Mouse (Mus musculus) left cerebral cortex, adult 2 months (tissue): Measurements from ENCODE around the gene Insm1. TPM values are rescaled to one million over a fixed set of nuclear protein-coding genes. Genes with fewer than 3 reads are reported as not detected.

ENCODE experiments used
- DNase-seq, 2 experiments: peaks; one replicate each; pipeline ENCODE4 v3.0.0; 2021 to 2022; ENCODE audit warnings: low spot score in 2 of 2, mixed read lengths in 1 of 2; ENCODE audit errors: extremely low spot score in 1 of 2
- H3K27ac ChIP-seq: fragments of 200-600 bp; 2 replicates; pipeline ENCODE4 v1.8.1; 2022
- H3K4me3 ChIP-seq: fragments of 200-600 bp; 2 replicates; pipeline ENCODE4 v1.8.1; 2022
- CTCF ChIP-seq: fragments of 200-600 bp; IDR thresholded peaks from 2 replicates; pipeline ENCODE4 v1.8.1; 2022; ENCODE audit warnings: antibody characterized with exemption, mild to moderate bottlenecking, moderate library complexity
- intact Hi-C: fragments of 180-260 bp; cut with DNase I; formaldehyde crosslinking; loops from one replicate; pipeline ENCODE4 v1.15.1; 2025
- total RNA-seq, 2 experiments: library from RNA; stranded (reverse); gene quantifications; 2 replicates each; pipeline ENCODE4 v1.2.3; 2021

Gene Insm1
- total RNA-seq, 2 experiments from 2014 or later, result 4.8 to 6.1 TPM

DNA sequence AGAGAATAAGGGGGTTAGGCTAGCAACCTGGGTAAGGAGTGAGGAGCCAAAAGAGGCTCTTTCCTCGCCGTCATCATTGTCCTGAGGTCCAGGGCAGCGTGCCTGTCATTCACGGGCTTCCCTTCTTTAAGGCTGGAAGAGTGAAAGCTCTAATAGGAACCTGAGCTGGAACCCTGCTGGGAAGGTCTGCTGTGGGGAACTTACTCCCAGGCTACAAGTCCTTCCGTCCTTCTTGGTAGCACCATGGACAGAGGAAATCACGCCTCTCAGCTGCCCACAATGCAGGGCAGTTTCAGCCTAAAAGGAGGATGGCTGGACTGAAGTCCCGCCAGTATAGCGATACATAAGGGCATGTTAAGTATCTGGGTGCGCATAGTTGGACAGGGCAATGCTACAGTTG, 4.8 kb downstream of the Insm1 start:
- DNase-seq, result no peak
- intact Hi-C loops, result no loop called here
- no peak overlapping the region for H3K27ac ChIP-seq
- TF ChIP-seq CTCF, result no peak
- no peak overlapping the region for H3K4me3 ChIP-seq

DNA sequence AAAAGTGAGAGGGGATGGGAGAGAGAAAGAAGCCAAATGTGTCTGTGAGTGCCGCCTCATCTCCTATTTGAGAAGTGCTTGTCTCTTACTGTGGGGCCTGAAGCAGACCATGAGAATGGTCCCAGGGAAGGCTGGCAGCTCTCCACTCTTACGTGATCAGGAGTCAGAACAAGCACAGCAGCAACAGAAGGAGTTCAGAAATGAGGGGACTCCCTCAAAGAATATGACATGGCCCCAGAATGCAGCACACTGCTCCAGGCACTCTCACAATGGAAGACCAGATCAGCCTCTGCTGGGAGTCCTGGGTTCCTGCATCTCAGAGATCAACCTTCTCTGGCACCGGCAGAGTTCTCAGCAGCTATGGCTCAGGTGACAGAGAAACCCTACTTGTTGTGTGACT, 5.9 kb downstream of the Insm1 start:
- intact Hi-C loops, result no loop called here
- no peak for DNase-seq
- H3K4me3 ChIP-seq, result no peak overlapping the region
- no peak overlapping the region for H3K27ac ChIP-seq
- no peak for TF ChIP-seq CTCF

DNA sequence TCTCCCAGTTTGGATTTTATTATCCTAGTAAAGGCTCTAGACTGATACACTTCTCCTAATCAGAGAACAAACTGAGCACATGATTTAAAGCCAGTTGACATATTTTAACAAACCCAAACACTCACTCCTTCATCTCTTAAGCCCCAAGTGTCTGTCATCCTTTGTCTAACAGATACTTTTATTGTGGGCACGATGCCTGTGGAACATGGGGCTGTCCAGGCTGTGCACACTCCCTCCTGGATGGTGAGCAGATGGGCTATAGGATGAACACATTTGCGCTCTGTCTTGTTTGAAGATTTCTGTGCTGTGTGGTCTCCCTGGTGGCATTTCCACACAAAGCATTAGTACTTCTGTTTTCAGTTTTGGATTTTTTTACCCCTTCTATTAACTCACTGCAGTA, 6.7 kb downstream of the Insm1 start:
- intact Hi-C loops, result no loop called here
- Histone ChIP-seq H3K27ac (no peak overlapping the region), H3K4me3 (no peak overlapping the region)
- no peak for TF ChIP-seq CTCF
- DNase-seq, result no peak

DNA sequence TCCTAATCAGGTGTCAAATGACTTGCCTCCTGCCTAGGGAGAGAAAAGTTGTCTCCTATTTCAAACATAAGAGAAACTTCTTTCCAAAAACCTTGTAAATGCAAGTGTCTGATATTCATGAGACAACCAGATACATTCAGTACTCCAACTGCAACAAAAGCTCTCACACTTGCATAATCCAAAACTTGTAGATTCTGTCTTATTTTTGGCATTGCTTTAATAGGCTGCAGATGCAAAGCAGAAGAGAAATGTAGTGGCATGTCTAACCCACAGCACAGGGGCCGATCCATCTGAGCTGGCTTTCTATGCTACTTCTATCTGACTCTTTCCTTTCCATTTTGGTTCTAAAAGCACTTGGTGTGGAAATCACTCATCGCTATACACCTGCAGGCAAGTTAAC, 9.8 kb downstream of the Insm1 start:
- intact Hi-C loops, result no loop called here
- TF ChIP-seq CTCF, result no peak
- Histone ChIP-seq H3K27ac (no peak overlapping the region), H3K4me3 (no peak overlapping the region)
- DNase-seq, result no peak

DNA sequence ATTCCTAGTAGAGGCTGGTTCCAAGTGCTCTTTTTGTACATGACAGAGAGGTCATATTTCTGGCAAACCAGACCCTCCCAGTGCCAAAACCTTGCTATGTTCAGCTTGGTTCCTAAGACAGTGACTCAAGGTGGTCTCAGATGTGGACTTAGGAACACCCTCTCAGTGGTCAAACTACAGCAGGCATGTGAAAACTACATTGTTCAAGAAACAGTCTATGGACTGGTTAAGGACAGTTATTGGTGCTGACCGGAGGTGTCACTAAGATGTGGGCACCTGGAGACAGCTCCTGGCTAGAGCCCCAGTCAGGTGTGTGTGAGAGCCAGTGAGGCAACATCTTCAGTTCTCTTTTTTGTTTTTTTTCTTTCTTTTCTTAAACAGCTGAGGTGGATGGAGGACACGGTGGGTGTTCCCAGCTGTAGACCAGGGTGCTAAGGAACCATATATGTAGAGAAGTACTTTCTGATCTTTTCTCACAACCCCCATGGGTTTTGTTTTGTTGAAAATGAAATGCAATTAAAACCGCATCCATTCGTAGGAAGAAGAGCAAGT, 17.6 kb downstream of the Insm1 start:
- DNase-seq, result no peak
- H3K4me3 ChIP-seq, result no peak overlapping the region
- no peak overlapping the region for H3K27ac ChIP-seq
- intact Hi-C loops, result no loop called here
- no peak for TF ChIP-seq CTCF

DNA sequence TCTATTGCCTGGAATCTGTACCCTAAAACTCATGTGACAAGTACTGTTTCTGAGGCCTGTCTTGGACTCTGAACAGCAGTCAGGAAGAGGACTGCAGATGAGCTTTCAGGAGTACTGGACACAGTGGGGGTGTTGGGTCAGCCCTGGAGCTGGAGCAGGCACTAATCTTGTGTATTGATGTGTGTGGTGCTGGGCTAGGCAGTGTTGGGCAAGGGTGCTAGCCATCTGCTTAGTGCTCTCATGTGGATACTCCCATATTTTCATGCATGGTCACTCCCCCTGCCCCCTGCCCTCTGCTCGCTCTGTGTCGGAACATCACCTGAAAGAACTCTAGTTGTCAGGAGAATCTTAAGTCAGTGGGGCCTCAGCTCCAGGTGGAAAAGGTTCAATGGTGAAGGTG, 22.3 kb downstream of the Insm1 start:
- no peak for DNase-seq
- no peak for TF ChIP-seq CTCF
- Histone ChIP-seq H3K4me3 (no peak overlapping the region), H3K27ac (no peak overlapping the region)
- intact Hi-C loops, result no loop called here

DNA sequence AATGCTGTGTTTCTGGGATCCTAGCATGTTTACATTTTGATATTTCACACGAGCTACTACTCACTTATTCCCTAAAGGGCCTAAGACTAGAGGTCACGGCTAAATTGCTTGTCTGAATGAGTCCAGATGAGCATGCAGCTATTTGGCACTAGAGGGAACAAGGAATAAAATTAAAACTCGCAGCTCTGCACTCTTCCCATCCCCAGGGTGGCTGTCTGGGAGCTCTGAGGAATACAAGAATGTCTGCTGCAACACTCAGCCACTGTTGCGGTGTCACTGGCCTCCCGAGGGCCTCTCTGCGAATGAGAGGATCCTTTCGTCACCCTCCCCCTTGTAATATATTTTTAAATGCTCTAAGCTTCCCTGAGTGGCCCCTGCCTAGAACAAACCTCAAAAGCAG, 23.7 kb downstream of the Insm1 start:
- Histone ChIP-seq H3K4me3 (no peak overlapping the region), H3K27ac (no peak overlapping the region)
- no peak for TF ChIP-seq CTCF
- intact Hi-C loops, result no loop called here
- DNase-seq, result no peak

DNA sequence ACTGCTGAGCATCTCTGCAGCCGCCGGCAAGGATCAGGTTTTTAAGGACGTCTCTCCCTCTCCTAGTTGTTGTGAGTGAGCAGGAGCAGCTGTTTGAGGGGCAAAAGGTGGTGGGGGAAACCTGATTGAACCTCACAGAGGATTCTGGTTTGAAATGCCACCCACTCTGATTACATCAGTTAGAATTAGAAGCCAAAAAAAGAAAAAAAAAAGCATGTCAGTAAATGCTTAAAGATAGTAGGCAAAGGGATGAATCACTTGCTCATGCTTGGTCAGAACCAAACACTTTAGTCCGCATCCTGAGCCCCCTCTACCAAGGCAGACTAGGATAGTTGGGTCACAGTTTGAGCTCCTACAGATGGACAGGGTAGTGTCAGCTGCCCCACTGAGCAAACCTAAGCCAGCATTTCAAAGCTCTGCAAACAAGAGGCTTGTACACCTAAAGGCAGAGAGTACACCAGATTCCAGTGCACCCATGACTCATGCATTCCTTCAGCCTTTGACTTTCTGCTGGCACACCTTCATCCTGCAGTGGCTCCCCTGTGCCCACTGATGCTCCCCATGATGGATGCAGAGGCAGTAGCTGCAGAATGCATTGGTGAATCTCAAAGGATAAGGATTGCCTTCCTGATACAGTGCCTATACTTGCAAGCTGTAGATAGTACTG, 24.8 kb downstream of the Insm1 start:
- no peak overlapping the region for H3K4me3 ChIP-seq
- intact Hi-C loops, result no loop called here
- no peak for TF ChIP-seq CTCF
- DNase-seq, result peak; percentile 13 to 19
- peak overlapping the region; percentile 50; the same call in 1 of the 2 replicates for H3K27ac ChIP-seq

DNA sequence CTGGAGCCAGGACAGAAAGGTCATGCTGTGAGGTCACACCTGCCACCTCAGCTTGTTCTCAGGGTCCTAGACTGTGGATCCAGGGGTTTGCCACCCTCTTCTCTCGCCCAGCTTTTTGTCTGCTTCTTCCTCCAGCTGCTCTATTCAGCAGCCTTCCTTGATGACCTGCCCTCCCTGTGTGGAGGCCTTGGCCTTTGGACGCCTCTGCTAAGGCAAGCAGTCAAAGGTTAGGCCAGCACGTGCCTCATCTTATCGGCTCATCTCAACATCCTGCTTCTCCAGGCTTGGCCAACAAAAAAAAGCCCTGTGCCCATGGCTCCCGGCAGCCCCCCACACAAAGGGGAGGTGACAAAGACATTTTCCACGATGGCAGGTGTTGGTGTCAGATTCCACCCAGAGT, 25.9 kb downstream of the Insm1 start:
- TF ChIP-seq CTCF, result no peak
- intact Hi-C loops, result no loop called here
- DNase-seq, result no peak
- H3K27ac ChIP-seq, result no peak overlapping the region
- no peak overlapping the region for H3K4me3 ChIP-seq

DNA sequence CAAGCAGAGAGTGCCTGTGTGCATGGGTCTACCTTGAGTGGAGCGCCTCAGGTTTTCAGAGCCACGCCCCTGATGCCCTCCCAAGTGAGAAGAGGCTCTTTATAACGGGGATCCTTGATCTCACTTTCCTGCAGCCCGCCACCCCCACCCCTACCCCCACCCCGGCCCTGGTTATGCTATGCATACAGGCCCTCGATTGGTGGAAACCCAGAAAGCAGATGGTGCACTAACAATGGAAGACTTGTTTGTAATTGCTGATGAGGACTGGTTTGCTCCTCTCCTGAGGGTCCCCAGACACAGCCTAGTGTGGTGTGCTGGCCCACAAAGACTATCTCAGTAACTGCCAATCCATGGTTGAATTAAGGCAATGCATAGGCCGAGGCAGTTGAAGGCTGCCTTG, 27.3 kb downstream of the Insm1 start:
- DNase-seq, result no peak
- no peak overlapping the region for H3K27ac ChIP-seq
- intact Hi-C loops, result no loop called here

DNA sequence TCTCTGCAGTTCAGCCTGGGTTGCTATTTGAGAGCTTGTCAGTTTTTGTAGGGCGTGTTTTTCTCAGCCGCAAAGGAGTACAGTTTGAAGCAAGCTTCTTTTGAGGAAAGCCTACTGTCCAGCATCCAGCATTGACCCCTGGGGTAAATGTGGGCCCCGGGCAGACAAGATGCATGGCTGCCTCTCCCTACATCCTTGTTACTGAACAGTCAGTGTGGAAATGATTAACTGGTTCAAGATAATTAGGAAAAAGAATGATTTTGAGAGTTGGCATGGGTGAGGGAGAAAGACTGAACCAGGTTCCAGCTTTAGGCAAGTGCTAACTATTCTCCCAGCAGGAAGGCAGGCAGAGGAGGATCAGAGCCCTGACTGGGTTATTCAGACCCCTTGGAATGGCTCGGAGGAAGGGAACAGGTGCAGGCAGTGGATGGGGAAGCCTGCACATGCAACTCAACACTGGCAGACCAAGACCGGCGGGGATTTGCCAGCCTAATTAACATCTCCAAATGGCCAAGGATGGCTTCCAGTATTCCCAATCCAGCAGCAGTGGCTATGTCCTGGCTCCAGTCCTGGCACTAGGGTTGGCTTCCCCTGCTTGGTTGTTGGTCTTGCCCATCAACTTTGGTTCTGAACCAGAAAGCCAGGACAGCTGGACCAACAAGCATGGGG, 28.6 kb downstream of the Insm1 start:
- no peak for TF ChIP-seq CTCF
- DNase-seq, result no peak
- H3K27ac ChIP-seq, result no peak overlapping the region
- intact Hi-C loops, result no loop called here
- H3K4me3 ChIP-seq, result no peak overlapping the region

More for the DNA sequence above, 27.3 kb downstream of the Insm1 start:
- H3K4me3 ChIP-seq, result no peak overlapping the region
- TF ChIP-seq CTCF, result no peak

DNA sequence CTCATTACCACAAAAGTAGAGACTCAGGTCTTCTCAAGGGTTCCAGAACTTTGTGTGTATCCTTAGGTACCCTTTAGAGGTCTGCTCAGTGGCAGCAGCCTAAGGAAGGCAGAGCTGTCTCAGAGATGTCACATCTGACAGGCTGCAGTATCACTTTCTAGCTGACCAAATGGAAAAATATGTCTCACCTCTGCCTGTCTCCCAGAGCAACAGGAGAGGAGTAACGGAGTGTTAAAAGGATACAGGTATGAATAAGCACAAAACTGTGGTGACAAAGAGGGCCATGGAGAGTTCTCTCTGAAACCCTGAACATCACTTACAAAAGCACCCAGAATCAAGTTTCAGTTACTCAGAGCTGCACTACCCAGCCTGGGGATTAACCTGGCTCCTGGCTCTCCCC, 32.7 kb downstream of the Insm1 start:
- no peak for DNase-seq
- Histone ChIP-seq H3K4me3 (no peak overlapping the region), H3K27ac (no peak overlapping the region)
- intact Hi-C loops, result no loop called here
- TF ChIP-seq CTCF, result no peak

DNA sequence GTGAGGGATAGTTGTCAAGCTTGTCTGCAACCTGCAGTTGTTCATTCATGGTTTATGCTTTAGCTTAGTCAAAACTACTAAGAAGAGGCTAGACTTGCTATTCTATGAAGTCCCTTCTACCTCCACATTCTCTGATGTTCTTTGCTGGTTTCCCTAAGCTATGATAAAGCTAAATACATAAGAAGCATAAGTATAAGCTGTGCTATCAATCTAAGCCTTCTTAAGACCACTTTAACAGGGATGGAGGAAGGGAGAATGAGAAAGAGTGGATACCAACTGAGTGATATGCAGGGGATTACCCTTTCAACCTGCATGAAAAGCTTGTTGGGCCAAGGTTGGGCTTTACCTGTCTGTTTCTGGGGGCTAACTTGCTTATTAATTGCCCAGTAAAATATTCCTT, 33.9 kb downstream of the Insm1 start:
- no peak overlapping the region for H3K27ac ChIP-seq
- TF ChIP-seq CTCF, result no peak
- intact Hi-C loops, result loop anchor here (5.0 kb wide), 1 partner anchor 33 kb away; the partner anchor contains the start of gene Insm1
- H3K4me3 ChIP-seq, result no peak overlapping the region
- DNase-seq, result no peak
